Mouse (Mus musculus): ENCODE data around the gene Awat1. TPM values are rescaled to one million over a fixed set of nuclear protein-coding genes. Genes with fewer than 3 reads are reported as not detected.

The Awat1 gene
- not detected for polyA plus RNA-seq (2017; shearing (Covaris generic))

GRCm38 (mm10) chrX:100571951-100572350 is at the start of gene Awat1:
TSS of gene Awat1 (plus strand) at chrX:100572251.
- ATAC-seq = no peak

GRCm38 (mm10) chrX:100524471-100524870 is 47.6 kb upstream of the Awat1 start, which contains the start of gene Dgat2l6:
TSS of gene Dgat2l6 (plus strand) at chrX:100524838.
- ATAC-seq = no peak

GRCm38 (mm10) chrX:100556026-100556425 is 16.0 kb upstream of the Awat1 start:
- ATAC-seq = no peak

- no peak for ATAC-seq
Measured at GRCm38 (mm10) chrX:100565696-100566095, 6.4 kb upstream of the Awat1 start.

- ATAC-seq = no peak
Measured at GRCm38 (mm10) chrX:100594791-100595190, 22.7 kb downstream of the Awat1 start, which contains the start of gene P2ry4. TSS of gene P2ry4 (minus strand) at chrX:100594869.

GRCm38 (mm10) chrX:100597439-100597838 is 25.4 kb downstream of the Awat1 start:
- ATAC-seq = no peak

GRCm38 (mm10) chrX:100599755-100600154 is 27.7 kb downstream of the Awat1 start:
- no peak for ATAC-seq

GRCm38 (mm10) chrX:100605314-100605713 is 33.3 kb downstream of the Awat1 start, which contains the start of gene Arr3:
TSS of gene Arr3 (plus strand) at chrX:100605497.
- no peak for ATAC-seq

GRCm38 (mm10) chrX:100618488-100618887 is 46.4 kb downstream of the Awat1 start:
- no peak for ATAC-seq

GRCm38 (mm10) chrX:100621366-100621765 is 49.3 kb downstream of the Awat1 start:
- ATAC-seq = no peak

- no peak for ATAC-seq
Measured at GRCm38 (mm10) chrX:100624242-100624641, 52.2 kb downstream of the Awat1 start.

GRCm38 (mm10) chrX:100625146-100625545 is 53.1 kb downstream of the Awat1 start:
- ATAC-seq = no peak

GRCm38 (mm10) chrX:100625546-100625801 is 53.4 kb downstream of the Awat1 start, which contains the start of gene Kif4:
TSS of gene Kif4 (plus strand) at chrX:100625737.
- no peak for ATAC-seq

GRCm38 (mm10) chrX:100625802-100626793 is 54.0 kb downstream of the Awat1 start, which contains the start of gene Pdzd11:
TSS of gene Pdzd11 (minus strand) at chrX:100626568.
- ATAC-seq = peak; percentile 99

Other genes starting within 250 kb of the Awat1 start
- gene Otud6a, start 143.2 kb upstream of the Awat1 start, polyA plus RNA-seq (2017; shearing (Covaris generic)) = not detected
- under 1 TPM in 1 of 2 experiments, not detected in 1; 0.90 TPM for gene Awat2, start 129.5 kb upstream of the Awat1 start, polyA plus RNA-seq (2017; shearing (Covaris generic))
- 100 to 1,000 TPM in 1 of 2 experiments, 10 to 100 TPM in 1; 94.8 to 103 TPM for gene Igbp1, start 78.0 kb upstream of the Awat1 start, polyA plus RNA-seq (2017; shearing (Covaris generic))
- gene Dgat2l6, start 47.4 kb upstream of the Awat1 start, polyA plus RNA-seq (2017; shearing (Covaris generic)) = not detected
- not detected for gene P2ry4, start 22.6 kb downstream of the Awat1 start, polyA plus RNA-seq (2017; shearing (Covaris generic))
- gene Arr3, start 33.2 kb downstream of the Awat1 start, polyA plus RNA-seq (2017; shearing (Covaris generic)) = not detected
- gene Kif4, start 53.5 kb downstream of the Awat1 start, polyA plus RNA-seq (2017; shearing (Covaris generic)) = 1 to 10 TPM; 5.2 to 7.3 TPM
- 10 to 100 TPM; 53.6 to 73.1 TPM for gene Pdzd11, start 54.3 kb downstream of the Awat1 start, polyA plus RNA-seq (2017; shearing (Covaris generic))
- gene Gdpd2, start 157.6 kb downstream of the Awat1 start, polyA plus RNA-seq (2017; shearing (Covaris generic)) = not detected
- gene Dlg3, start 195.5 kb downstream of the Awat1 start, polyA plus RNA-seq (2017; shearing (Covaris generic)) = 1 to 10 TPM; 1.9 to 2.3 TPM

All from activated CD4-positive, CD25-positive, alpha-beta regulatory T cell, adult 4 months (primary cell).